Mouse (Mus musculus) spleen, postnatal 10 days (tissue): Measurements from ENCODE around the gene Rph3a.
"Not testable (repeated sequence)": the region's sequence is repeated elsewhere in the genome, so short reads cannot be mapped to it uniquely, and the experiment has no call there.

ENCODE experiments used
- DNase-seq, 2 experiments: peaks; one replicate each; pipeline ENCODE4 v3.0.0; 2021 to 2022; ENCODE audit warnings: low spot score in 2 of 2

The Rph3a gene

DNA sequence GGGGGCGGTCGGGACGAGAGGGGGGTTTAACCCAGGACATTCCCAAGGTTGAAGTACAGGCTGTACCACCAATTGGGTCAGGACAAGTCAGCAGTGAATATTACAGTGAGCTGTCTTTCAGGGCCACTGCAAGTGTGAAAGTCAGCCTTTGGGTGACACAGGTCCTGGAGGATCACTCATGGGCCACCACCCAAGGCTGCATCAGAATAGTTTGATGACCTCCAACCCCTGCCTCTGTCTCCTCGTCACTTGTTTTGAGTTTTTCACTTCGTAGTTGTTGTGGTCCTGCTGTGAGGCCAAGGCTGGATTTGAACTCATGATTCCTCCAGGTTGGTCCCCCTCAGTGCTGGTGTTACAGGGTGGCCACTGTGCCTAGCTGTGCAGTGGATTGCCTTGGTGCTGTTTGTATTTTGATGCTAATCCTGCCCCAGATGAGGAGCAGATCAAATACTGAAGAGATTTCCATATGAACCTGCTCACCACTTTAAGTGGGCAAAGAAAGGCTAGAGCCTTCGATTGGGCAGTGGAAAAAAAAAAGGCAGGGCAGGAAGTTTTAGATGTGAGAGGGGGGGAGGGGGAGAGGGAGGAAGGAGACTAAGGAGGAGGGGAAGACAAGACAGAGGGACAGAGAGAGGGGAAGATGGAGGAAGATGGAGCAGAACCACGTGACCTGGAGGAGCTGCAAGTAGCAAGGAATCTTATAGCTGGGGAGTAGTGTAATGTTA is 101.5 kb downstream of the Rph3a start:
- DNase-seq = no peak

DNA sequence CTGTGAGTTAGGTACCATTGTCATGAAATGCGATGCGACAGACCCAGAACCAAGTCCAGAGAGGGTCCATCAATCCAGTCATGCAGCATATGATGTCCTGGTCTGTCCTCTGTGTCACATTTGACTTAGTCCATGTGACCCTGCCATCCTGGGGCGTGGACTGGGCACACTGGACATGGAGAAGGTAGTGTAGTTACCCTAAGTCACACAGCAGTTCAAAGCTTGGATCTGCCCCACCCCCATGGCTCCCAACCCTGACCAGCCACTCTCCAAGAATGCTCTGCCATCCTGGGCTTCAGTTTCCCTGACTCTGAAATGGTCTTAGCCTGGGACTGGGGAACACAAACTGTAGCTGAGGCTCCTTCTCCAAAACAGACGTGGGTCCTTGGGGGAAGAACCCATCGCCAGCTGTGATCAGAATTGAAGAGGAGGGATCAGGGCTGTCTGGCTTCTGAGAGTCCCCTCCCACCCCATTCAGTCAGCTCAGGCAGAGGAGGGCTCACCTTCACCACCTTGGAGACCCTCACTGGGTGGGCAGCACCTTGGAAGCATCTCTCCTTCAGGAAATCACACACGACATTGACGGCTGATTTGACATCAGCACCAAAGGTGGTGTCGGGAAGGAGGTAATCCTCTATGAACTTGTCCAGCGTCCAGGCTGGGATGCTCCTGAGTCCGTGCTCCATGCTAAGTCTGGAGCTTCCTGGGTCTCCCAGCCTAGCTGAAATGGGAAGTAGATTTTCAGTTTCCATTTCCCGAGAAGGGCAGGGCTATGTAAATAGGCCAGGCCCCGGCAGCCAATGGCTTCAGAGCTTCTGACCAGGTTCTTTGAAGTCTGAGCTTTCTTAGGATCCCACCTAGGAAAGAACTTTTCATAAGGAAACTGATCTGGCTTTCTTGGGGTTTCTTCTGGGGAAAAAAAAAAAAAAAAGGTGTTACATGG is 102.8 kb downstream of the Rph3a start, which contains the start of gene Oas1a:
Gene Oas1a (minus strand): TSS at position 731 of the 943 bp plus-strand sequence.
- not testable (repeated sequence) for DNase-seq

- no peak for DNase-seq
Observed at GRCm38 (mm10) chr5:120902056-120902455, 107.8 kb downstream of the Rph3a start.

DNA sequence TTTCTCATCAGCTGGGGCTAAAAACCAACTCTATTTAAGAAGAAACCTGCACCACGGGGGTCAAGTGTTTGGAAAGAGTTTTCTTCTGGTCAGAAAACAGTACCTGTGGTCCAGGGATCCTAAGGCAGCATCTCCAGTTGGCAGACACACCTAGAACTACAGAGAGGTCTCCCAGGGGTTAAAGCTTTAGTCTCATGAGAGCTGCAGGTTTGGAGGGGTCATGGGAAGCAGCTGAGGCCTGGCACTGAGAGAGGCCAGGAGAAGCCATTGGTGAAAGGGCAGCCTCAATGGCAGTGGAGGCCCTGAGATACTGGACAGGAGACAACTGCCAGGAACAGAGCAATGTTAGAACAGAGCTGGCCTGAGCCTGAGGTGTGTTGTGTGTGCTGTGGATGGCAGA is 109.2 kb downstream of the Rph3a start:
- DNase-seq = no peak

DNA sequence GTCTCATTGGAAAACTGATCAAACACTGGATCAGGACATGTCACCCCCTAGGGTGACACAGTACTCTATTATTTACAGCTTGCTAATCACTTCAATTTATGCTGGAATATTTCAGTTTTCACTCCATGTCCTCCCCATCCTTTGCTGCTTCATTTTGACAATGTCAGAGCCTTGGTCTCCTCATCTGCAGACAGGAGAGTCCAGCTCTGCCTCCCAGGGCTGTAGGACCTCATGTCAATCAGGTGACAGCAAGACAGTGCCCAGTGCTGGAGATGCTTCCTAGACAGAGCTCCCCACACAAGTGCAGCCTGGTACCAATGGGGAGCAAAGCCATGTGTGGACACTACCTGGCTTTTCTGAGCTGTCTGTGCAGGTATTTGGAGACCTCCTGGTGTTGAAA is 111.2 kb downstream of the Rph3a start:
- DNase-seq = no peak

- DNase-seq = no peak
Observed at GRCm38 (mm10) chr5:120898307-120898706, 111.6 kb downstream of the Rph3a start.

GRCm38 (mm10) chr5:120895231-120895900 is 114.5 kb downstream of the Rph3a start:
- no peak for DNase-seq

- not testable (repeated sequence) for DNase-seq
Observed at GRCm38 (mm10) chr5:120894692-120895091, 115.2 kb downstream of the Rph3a start.

DNA sequence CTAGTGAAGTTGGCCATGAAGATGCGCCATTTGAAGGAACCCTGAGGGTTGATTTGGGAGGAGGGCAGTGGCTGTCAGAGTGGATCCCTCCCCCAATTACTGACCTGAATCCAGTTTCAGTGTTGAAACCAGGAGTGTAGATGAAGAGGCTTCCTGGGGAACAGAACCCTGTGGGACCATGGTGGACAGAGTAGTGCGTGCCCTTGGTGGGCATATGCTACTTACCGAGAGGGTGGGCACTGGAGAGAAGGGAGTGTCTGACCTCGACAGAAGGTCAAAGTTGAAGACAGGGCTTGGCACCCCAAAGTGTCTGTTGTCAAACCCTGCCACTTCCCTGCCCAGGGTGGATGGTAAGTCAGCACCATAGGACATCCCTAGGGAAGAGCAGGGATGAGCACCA is 116.0 kb downstream of the Rph3a start:
- DNase-seq = not testable (repeated sequence)

DNA sequence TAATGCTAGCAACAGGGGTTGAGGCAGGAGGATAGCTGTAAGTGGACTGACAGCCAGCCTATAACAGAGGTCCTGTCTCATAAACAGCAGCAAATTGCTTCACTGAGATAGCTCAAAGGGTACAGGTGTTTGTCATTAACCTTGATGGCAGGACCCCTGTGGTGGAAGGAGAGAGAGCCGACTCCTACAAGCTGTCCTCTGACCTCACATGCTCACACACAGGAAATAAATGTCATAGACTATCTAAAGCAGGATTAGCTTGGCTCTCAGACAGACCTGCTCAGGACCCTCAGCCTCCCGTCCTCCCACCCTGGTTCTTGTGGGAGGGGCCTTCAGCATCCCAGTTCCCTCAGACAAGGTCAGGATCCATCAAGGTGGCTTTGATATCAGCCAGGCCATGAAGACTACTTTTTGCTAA is 117.6 kb downstream of the Rph3a start:
- DNase-seq = no peak

- not testable (repeated sequence) for DNase-seq
Observed at GRCm38 (mm10) chr5:120891566-120892242, 118.2 kb downstream of the Rph3a start.

- no peak for DNase-seq
Observed at GRCm38 (mm10) chr5:120890991-120891390, 118.9 kb downstream of the Rph3a start.
